Mouse (Mus musculus) E14TG2a.4 (cell line): ENCODE results near the gene Bpifc.

Experiments used
- CTCF ChIP-seq: conservative IDR thresholded peaks from 2 replicates; pipeline ENCODE4 v1.5.1; 2014; ENCODE audit warnings: low read length
- NANOG ChIP-seq: IDR thresholded peaks from 2 replicates; pipeline ENCODE4 v1.6.1; 2014; ENCODE audit warnings: borderline replicate concordance, low read length, mixed read lengths

DNA sequence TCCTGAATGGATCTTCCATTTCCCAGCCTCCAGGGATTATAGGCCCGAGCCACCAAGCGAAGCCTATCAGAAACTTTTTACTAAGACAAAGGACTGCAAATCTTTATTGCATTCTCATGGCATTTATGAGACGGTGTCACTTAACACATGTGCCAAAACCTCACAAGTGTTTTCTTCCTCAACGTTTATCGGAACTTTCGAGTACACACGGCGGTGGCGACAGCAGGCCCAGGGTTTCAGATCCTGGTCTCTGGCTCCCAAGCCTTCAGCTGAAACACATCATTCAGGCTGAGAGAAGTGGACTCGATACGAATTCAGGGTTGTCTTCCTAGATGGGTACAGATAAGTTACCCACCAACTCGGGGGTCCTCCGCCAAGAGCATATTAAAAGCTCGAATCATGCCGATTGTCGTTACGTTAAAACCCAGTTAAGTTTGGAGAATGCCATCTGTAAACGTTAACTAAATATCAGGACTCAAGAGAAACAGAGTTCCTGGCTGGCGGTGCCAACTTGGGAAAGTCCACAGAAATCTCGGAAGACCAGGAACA is 54.8 kb downstream of the Bpifc start:
- TF ChIP-seq CTCF (no peak), NANOG (no peak)
